Mouse (Mus musculus) megakaryocyte-erythroid progenitor cell, adult 5-6 weeks (primary cell): ENCODE results near the gene Rps6kl1. TPM values are rescaled to one million over a fixed set of nuclear protein-coding genes. Genes with fewer than 3 reads are reported as not detected.

Experiments
- total RNA-seq, 2 experiments: library from RNA; stranded (forward) in 1 of 2; stranded (reverse) in 1 of 2; fragments of 200-1000, 215-1000 nt in 1 of 2; fragments of >200 nt in 1 of 2; fragmentation: Nextera tagmentation in 1 of 2; gene quantifications; 2 replicates each; pipeline ENCODE4 v1.2.3; 2014 to 2017

Gene Rps6kl1
- total RNA-seq, 2 experiments from 2014 or later: not detected

Other genes starting within 250 kb of the Rps6kl1 start
- gene Fcf1, start 180.4 kb downstream of the Rps6kl1 start, total RNA-seq (2014; fragmentation: Nextera tagmentation): 234 and 237 TPM in 2 replicates
- gene Fcf1, start 180.4 kb downstream of the Rps6kl1 start, total RNA-seq (2017): 147 and 211 TPM in 2 replicates
- 39.2 and 51.6 TPM in 2 replicates for gene Arel1, start 180.4 kb downstream of the Rps6kl1 start, total RNA-seq (2014; fragmentation: Nextera tagmentation)
- 38.8 and 48.6 TPM in 2 replicates for gene Arel1, start 180.4 kb downstream of the Rps6kl1 start, total RNA-seq (2017)
- 97.2 and 106 TPM in 2 replicates for gene Ylpm1, start 154.9 kb downstream of the Rps6kl1 start, total RNA-seq (2014; fragmentation: Nextera tagmentation)
- gene Ylpm1, start 154.9 kb downstream of the Rps6kl1 start, total RNA-seq (2017): 35.0 and 77.3 TPM in 2 replicates
- 2.5 and 11.8 TPM in 2 replicates for gene Prox2, start 40.5 kb downstream of the Rps6kl1 start, total RNA-seq (2014; fragmentation: Nextera tagmentation)
- 4.3 and 8.3 TPM in 2 replicates for gene Prox2, start 40.5 kb downstream of the Rps6kl1 start, total RNA-seq (2017)
- gene Dlst, start 40.4 kb downstream of the Rps6kl1 start, total RNA-seq (2014; fragmentation: Nextera tagmentation): 216 and 227 TPM in 2 replicates
- gene Dlst, start 40.4 kb downstream of the Rps6kl1 start, total RNA-seq (2017): 230 and 281 TPM in 2 replicates
- gene Pgf, start 26.5 kb upstream of the Rps6kl1 start, total RNA-seq (2014; fragmentation: Nextera tagmentation): not detected in 2 replicates
- not detected in 2 replicates for gene Pgf, start 26.5 kb upstream of the Rps6kl1 start, total RNA-seq (2017)
- gene Eif2b2, start 68.2 kb upstream of the Rps6kl1 start, total RNA-seq (2014; fragmentation: Nextera tagmentation): 95.6 and 101 TPM in 2 replicates
- gene Eif2b2, start 68.2 kb upstream of the Rps6kl1 start, total RNA-seq (2017): 64.2 and 72.2 TPM in 2 replicates
- 11.1 and 13.9 TPM in 2 replicates for gene Mlh3, start 119.3 kb upstream of the Rps6kl1 start, total RNA-seq (2014; fragmentation: Nextera tagmentation)
- gene Mlh3, start 119.3 kb upstream of the Rps6kl1 start, total RNA-seq (2017): 6.8 and 12.3 TPM in 2 replicates
- gene Acyp1, start 137.2 kb upstream of the Rps6kl1 start, total RNA-seq (2014; fragmentation: Nextera tagmentation): 92.9 and 101 TPM in 2 replicates
- gene Acyp1, start 137.2 kb upstream of the Rps6kl1 start, total RNA-seq (2017): 33.1 and 110 TPM in 2 replicates
- 0.47 TPM in 1 of 2 replicates, not detected in the other for gene Zc2hc1c, start 137.3 kb upstream of the Rps6kl1 start, total RNA-seq (2014; fragmentation: Nextera tagmentation)
- gene Zc2hc1c, start 137.3 kb upstream of the Rps6kl1 start, total RNA-seq (2017): not detected in 2 replicates
- gene Nek9, start 188.1 kb upstream of the Rps6kl1 start, total RNA-seq (2014; fragmentation: Nextera tagmentation): 23.8 and 29.5 TPM in 2 replicates
- 21.9 and 23.5 TPM in 2 replicates for gene Nek9, start 188.1 kb upstream of the Rps6kl1 start, total RNA-seq (2017)
- gene Tmed10, start 223.6 kb upstream of the Rps6kl1 start, total RNA-seq (2014; fragmentation: Nextera tagmentation): 129 and 143 TPM in 2 replicates
- gene Tmed10, start 223.6 kb upstream of the Rps6kl1 start, total RNA-seq (2017): 64.2 and 68.4 TPM in 2 replicates